Mouse (Mus musculus): ENCODE measurements around the gene Slc50a1. TPM values are rescaled to one million over a fixed set of nuclear protein-coding genes. Genes with fewer than 3 reads are reported as not detected.
A peak's percentile ranks its signal among the peaks of the same experiment; 100 is the strongest.

Slc50a1 gene
- polyA plus RNA-seq, 1 experiment from 2014 or later: 41.3 TPM

DNA sequence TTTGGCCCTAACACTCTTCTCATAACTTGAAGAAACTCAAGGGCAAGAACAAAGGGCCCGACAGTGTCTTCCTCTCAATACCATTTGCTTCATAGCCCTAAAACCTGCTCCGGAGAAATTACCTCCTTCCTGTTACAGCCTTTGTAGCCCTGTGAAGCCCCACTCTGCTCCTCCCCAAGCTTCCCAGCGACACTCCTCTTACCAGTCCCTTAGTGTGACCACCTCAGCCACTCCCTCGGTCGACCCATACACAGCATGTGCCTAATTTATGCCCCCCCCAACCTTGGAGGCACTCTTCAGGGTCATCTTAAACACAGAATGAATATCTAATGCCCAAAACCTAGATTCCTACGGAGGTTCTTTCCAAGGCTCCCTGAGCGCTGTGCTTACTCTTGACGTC, 8.3 kb upstream of the Slc50a1 start:
- ATAC-seq: no peak

DNA sequence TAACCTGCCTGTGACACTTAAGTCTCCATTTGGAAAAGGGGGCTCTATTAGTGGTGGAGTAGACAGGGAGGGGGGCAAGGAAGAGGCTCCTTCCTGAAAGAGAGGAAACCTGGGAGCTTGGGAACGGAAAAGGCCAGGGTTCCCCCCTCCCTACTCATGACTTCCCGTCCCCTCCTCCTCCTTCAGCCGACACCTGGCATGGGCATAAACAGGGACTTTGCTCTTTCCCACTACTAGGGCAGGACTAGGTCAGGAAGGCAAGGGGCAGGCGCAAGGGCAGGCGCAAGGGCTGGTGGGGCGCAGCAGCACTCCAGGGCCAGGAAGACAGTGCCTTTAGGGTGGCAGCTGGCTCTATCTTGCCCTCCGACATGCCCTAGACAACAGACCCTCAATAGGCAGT, 7.7 kb upstream of the Slc50a1 start:
- Histone ChIP-seq H3K4me2 (ENCODE audit: low read length) (peak overlapping the region; percentile 95; the same call in 1 of the 2 replicates), H3K4me3 (ENCODE audit: low read depth, low read length) (no peak overlapping the region), H3K9me3 (replicated peaks; ENCODE audit: control insufficient read depth, low read length, poor library complexity, severe bottlenecking) (no peaks in the 10 kb centered on the region), H3K27me3 (ENCODE audit: control insufficient read depth, insufficient read depth, low read depth, low read length) (0 out of 2 replicates have a peak, but pooled peaks cover 4% of the 10 kb centered on the region), H3K4me1 (ENCODE audit: control insufficient read depth, insufficient read depth, low read length) (peaks cover 21% of the 10 kb centered on the region), H3K9ac (ENCODE audit: low read depth, low read length) (no peak overlapping the region), H3K36me3 (ENCODE audit: control insufficient read depth, insufficient read depth, low read length) (no peaks in the 10 kb centered on the region), H3K27ac (ENCODE audit: low read length) (no peak overlapping the region)
- 87% methylated on average over 7 of the region's 7 CpGs for WGBS
- no peak for ATAC-seq

More for the DNA sequence above, 8.3 kb upstream of the Slc50a1 start:
- Histone ChIP-seq H3K9ac (ENCODE audit: low read depth, low read length) (no peak overlapping the region), H3K36me3 (ENCODE audit: control insufficient read depth, insufficient read depth, low read length) (no peaks in the 10 kb centered on the region), H3K4me1 (ENCODE audit: control insufficient read depth, insufficient read depth, low read length) (peaks cover 21% of the 10 kb centered on the region), H3K4me3 (ENCODE audit: low read depth, low read length) (peak overlapping the region; percentile 52), H3K27me3 (ENCODE audit: control insufficient read depth, insufficient read depth, low read depth, low read length) (0 out of 2 replicates have a peak, but pooled peaks cover 4% of the 10 kb centered on the region), H3K9me3 (replicated peaks; ENCODE audit: control insufficient read depth, low read length, poor library complexity, severe bottlenecking) (no peaks in the 10 kb centered on the region), H3K27ac (ENCODE audit: low read length) (no peak overlapping the region), H3K4me2 (ENCODE audit: low read length) (peak overlapping the region; percentile 95; the same call in 1 of the 2 replicates)
- 30% methylated on average over 8 of the region's 8 CpGs for WGBS

DNA sequence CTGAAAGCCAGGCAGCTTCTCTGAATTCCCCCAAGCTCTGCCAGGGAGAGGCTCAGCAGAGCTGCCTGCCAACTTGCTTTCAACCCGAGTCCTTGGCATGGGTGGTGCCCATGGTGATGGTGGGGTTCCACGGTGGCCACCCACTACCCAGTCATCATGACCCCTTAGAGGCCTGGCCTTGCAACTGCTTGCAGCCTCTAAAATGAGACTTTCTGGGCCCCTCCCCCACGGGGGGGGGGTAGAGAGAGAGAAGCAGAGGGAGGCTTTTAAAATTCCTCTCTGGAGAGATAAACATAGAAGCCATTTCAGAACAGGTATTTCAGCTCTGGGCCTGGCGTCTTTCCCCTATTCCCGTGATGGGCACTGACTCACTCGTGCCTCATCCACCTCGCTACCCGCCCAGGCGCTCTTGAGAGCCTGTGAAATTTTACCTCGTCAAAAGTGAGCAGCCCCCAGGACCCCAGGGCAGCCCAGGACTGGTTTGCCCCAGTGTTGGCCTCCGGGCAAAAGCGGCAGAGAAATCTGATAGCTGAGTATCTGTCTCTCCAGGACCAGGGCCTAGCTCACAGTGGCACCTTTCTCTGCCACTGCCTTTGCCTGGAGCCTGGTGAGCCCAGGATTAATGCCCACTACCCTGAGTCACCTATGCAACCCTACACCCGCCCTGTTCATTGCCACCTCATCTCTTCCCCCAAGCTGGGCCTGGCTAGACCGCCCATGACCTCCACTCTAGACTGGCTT, 7.1 kb upstream of the Slc50a1 start:
- Histone ChIP-seq H3K27me3 (ENCODE audit: control insufficient read depth, insufficient read depth, low read depth, low read length) (0 out of 2 replicates have a peak, but pooled peaks cover 4% of the 10 kb centered on the region), H3K4me3 (ENCODE audit: low read depth, low read length) (no peak overlapping the region), H3K9me3 (replicated peaks; ENCODE audit: control insufficient read depth, low read length, poor library complexity, severe bottlenecking) (no peaks in the 10 kb centered on the region), H3K4me1 (ENCODE audit: control insufficient read depth, insufficient read depth, low read length) (peaks cover 21% of the 10 kb centered on the region), H3K36me3 (ENCODE audit: control insufficient read depth, insufficient read depth, low read length) (no peaks in the 10 kb centered on the region), H3K27ac (ENCODE audit: low read length) (no peak overlapping the region), H3K4me2 (ENCODE audit: low read length) (no peak overlapping the region), H3K9ac (ENCODE audit: low read depth, low read length) (no peak overlapping the region)
- ATAC-seq: no peak
- WGBS: 61% methylated on average over 14 of the region's 14 CpGs

DNA sequence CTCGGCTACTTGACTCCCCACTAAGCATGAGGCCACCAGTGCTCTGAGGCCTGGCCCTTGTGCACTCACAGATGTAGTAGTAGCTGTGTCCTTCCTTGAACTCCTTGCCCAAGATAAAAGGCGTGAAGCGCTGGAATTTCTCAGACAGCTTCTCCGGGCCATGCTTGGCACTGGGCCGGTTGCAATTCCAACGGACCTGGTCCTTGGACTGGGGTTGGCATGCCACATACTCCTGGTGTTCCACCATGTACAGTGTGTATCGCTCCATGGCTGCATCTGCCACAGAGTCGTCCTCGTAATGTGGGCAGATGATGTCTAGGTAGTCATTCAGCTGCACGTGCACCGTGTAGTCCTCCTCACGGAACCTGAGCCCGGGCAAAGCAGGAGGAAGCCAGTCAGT, 5.7 kb upstream of the Slc50a1 start:
- WGBS: 93% methylated on average over 13 of the region's 13 CpGs
- Histone ChIP-seq H3K27me3 (ENCODE audit: control insufficient read depth, insufficient read depth, low read depth, low read length) (no peaks in the 10 kb centered on the region), H3K36me3 (ENCODE audit: control insufficient read depth, insufficient read depth, low read length) (no peaks in the 10 kb centered on the region), H3K27ac (ENCODE audit: low read length) (no peak overlapping the region), H3K4me3 (ENCODE audit: low read depth, low read length) (no peak overlapping the region), H3K9ac (ENCODE audit: low read depth, low read length) (no peak overlapping the region), H3K4me1 (ENCODE audit: control insufficient read depth, insufficient read depth, low read length) (peaks cover 17% of the 10 kb centered on the region), H3K9me3 (replicated peaks; ENCODE audit: control insufficient read depth, low read length, poor library complexity, severe bottlenecking) (no peaks in the 10 kb centered on the region), H3K4me2 (ENCODE audit: low read length) (no peak overlapping the region)
- ATAC-seq: no peak

DNA sequence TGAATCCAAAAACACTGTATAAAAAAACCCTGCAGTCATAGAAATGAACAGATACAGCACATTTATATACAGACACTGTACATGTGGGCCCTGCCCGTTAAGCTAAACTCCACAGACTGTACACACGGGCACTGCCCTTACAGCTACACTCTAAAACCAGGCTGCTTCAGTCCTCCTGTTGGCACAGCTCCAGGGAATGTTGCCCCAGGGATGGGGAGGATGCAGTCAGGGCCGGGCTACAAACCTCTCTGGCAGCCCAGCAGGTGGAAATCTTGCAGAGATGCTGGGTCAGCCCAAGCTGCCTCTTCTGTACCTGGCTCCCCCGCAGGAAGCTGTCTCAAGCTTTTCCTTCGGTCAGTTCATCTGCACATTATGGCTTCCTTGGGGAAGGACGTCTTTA, 1.4 kb upstream of the Slc50a1 start:
- no peaks in the 10 kb centered on the region for H3K36me3 ChIP-seq (ENCODE audit: control insufficient read depth, insufficient read depth, low read length)
- H3K9me3 ChIP-seq (replicated peaks; ENCODE audit: control insufficient read depth, low read length, poor library complexity, severe bottlenecking): no peaks in the 10 kb centered on the region
- peaks cover 30% of the 10 kb centered on the region for H3K4me1 ChIP-seq (ENCODE audit: control insufficient read depth, insufficient read depth, low read length)
- no peak overlapping the region for H3K27ac ChIP-seq (ENCODE audit: low read length)
- H3K4me3 ChIP-seq (ENCODE audit: low read depth, low read length): no peak overlapping the region
- H3K27me3 ChIP-seq (ENCODE audit: control insufficient read depth, insufficient read depth, low read depth, low read length): no peaks in the 10 kb centered on the region
- no peak overlapping the region for H3K4me2 ChIP-seq (ENCODE audit: low read length)
- no peak overlapping the region for H3K9ac ChIP-seq (ENCODE audit: low read depth, low read length)
- no peak for ATAC-seq
- WGBS: 61% methylated on average over 6 of the region's 6 CpGs

DNA sequence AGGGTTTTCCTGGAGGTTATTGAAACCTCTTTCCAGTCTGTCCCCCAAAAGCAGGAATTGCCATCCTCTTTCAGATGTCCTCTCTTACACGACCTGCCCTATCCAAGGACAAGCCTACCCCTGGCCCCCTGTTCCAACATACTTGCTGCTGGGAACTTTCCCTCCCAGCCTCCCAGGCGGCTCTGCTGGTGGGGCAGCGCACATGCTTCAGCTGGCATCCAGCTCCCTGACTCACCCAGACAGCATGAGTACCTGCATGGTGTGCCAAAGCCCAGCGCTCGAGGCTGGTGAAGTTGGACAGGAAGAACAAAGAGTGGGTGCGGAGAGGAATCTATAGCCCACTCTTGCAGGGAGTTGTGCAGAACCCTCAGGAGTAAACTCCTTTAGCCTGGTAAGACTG, 521 bp upstream of the Slc50a1 start:
- H3K36me3 ChIP-seq (ENCODE audit: control insufficient read depth, insufficient read depth, low read length): no peaks in the 10 kb centered on the region
- peak overlapping the region; percentile 83 for H3K9ac ChIP-seq (ENCODE audit: low read depth, low read length)

DNA sequence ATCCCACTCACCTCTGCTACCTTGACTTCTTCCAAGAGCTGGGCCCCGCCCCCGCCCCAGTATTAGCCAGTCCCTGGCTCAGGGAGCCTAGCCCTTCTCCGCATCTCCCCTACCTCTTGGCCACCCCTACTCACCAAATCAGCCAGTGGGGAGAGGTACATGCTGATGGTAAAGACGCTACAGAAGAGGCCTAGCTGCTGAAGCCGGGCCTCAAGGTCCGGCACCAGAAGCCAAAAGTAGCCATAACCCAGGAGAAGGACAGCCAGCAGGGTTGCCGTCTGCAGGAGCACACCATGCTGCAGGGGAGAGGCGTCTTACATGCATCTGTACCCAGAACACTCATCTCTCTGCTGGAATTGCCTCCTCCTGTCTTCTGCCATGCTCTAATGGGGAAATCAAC, 1.5 kb downstream of the Slc50a1 start:
- Histone ChIP-seq H3K9ac (ENCODE audit: low read depth, low read length) (peak overlapping the region; percentile 11; the same call in 1 of the 2 replicates), H3K4me2 (ENCODE audit: low read length) (peak overlapping the region; percentile 89; the same call in 1 of the 2 replicates), H3K9me3 (replicated peaks; ENCODE audit: control insufficient read depth, low read length, poor library complexity, severe bottlenecking) (no peaks in the 10 kb centered on the region), H3K27me3 (ENCODE audit: control insufficient read depth, insufficient read depth, low read depth, low read length) (no peaks in the 10 kb centered on the region), H3K27ac (ENCODE audit: low read length) (no peak overlapping the region), H3K4me1 (ENCODE audit: control insufficient read depth, insufficient read depth, low read length) (peaks cover 35% of the 10 kb centered on the region), H3K4me3 (ENCODE audit: low read depth, low read length) (no peak overlapping the region), H3K36me3 (ENCODE audit: control insufficient read depth, insufficient read depth, low read length) (no peaks in the 10 kb centered on the region)
- 51% methylated on average over 8 of the region's 8 CpGs for WGBS
- no peak for ATAC-seq

More for the DNA sequence above, 521 bp upstream of the Slc50a1 start:
- H3K27me3 ChIP-seq (ENCODE audit: control insufficient read depth, insufficient read depth, low read depth, low read length): no peaks in the 10 kb centered on the region
- peaks cover 34% of the 10 kb centered on the region for H3K4me1 ChIP-seq (ENCODE audit: control insufficient read depth, insufficient read depth, low read length)
- peak overlapping the region; percentile 89 for H3K4me2 ChIP-seq (ENCODE audit: low read length)
- 66% methylated on average over 6 of the region's 6 CpGs for WGBS
- H3K27ac ChIP-seq (ENCODE audit: low read length): peak overlapping the region; percentile 81
- ATAC-seq: no peak
- no peaks in the 10 kb centered on the region for H3K9me3 ChIP-seq (replicated peaks; ENCODE audit: control insufficient read depth, low read length, poor library complexity, severe bottlenecking)
- peak overlapping the region; percentile 58 for H3K4me3 ChIP-seq (ENCODE audit: low read depth, low read length)

DNA sequence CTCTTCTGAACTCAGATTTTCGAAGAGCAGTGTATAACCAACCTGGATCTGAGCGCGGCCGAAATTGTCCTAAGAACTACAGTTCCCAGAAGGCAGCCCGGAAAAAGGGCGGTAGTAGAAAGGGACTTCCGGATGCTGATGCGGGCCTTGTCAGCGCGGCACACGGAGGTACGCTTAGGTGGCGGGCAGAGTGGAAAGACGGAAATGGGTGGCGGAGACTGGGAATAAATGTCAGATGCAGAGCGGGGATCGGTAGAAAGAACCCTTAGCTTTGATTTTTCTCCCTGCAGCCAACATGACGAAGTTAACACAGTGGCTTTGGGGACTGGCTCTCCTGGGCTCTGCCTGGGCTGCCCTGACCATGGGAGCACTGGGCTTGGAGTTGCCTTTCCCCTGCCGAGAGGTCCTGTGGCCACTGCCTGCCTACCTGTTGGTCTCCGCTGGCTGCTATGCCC, 3.9 kb downstream of the Slc50a1 start:
- Histone ChIP-seq H3K4me2 (ENCODE audit: low read length) (peak overlapping the region; percentile 97), H3K9ac (ENCODE audit: low read depth, low read length) (peak overlapping the region; percentile 92), H3K36me3 (ENCODE audit: control insufficient read depth, insufficient read depth, low read length) (no peaks in the 10 kb centered on the region), H3K4me1 (ENCODE audit: control insufficient read depth, insufficient read depth, low read length) (peaks cover 35% of the 10 kb centered on the region), H3K27ac (ENCODE audit: low read length) (peak overlapping the region; percentile 86), H3K9me3 (replicated peaks; ENCODE audit: control insufficient read depth, low read length, poor library complexity, severe bottlenecking) (no peaks in the 10 kb centered on the region), H3K27me3 (ENCODE audit: control insufficient read depth, insufficient read depth, low read depth, low read length) (no peaks in the 10 kb centered on the region), H3K4me3 (ENCODE audit: low read depth, low read length) (peak overlapping the region; percentile 83)
- under 1% methylated on average over 20 of the region's 20 CpGs for WGBS
- ATAC-seq: peak; percentile 87

DNA sequence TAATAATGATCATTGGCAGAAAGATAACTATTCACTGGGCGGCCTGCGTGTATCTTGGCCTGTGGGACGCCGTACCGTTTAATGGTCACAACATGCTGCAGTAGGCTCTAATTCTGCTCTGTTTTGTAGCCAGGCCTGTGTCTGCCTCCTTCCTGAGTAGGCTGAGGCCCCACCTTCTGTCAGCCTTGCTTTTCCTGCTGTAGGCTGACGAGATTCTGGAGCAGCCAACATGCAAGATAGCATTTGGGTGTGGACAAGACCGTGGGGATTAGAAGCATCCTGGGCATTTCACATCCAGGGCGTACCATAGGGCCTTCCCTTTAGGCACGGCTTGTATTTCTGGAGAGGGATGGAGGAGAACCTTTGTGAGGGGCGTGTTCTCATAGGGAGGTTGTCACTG, 8.0 kb downstream of the Slc50a1 start:
- no peaks in the 10 kb centered on the region for H3K27me3 ChIP-seq (ENCODE audit: control insufficient read depth, insufficient read depth, low read depth, low read length)
- no peaks in the 10 kb centered on the region for H3K36me3 ChIP-seq (ENCODE audit: control insufficient read depth, insufficient read depth, low read length)
- H3K4me1 ChIP-seq (ENCODE audit: control insufficient read depth, insufficient read depth, low read length): peaks cover 11% of the 10 kb centered on the region
- H3K4me3 ChIP-seq (ENCODE audit: low read depth, low read length): no peak overlapping the region
- H3K4me2 ChIP-seq (ENCODE audit: low read length): no peak overlapping the region
- H3K9me3 ChIP-seq (replicated peaks; ENCODE audit: control insufficient read depth, low read length, poor library complexity, severe bottlenecking): no peaks in the 10 kb centered on the region
- H3K9ac ChIP-seq (ENCODE audit: low read depth, low read length): no peak overlapping the region
- no peak overlapping the region for H3K27ac ChIP-seq (ENCODE audit: low read length)
- no peak for ATAC-seq
- 76% methylated on average over 10 of the region's 10 CpGs for WGBS
